Comparison of ENCODE assay signal across 22 mouse cellular contexts in the genomic region with DNA sequence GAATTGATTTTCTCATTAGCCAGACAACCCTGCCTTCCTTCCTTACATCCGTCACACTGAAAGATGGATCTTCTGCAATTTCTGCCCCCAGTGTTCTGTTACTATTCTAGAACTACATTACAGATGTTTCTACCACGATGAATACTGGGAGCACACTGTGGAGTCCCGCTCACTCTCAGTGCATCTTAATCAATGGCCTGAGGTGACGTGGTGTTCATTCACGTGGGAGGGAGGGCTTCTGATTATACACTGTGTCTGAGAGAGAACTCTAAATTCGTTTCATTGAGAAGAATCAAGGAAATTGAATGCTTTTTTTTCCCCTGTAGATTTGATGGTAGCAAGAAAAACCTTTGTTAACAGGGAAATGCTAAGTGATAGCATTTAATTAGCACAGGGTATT. TPM values are rescaled to one million over a fixed set of nuclear protein-coding genes. Genes with fewer than 3 reads are reported as not detected.
A peak's percentile ranks its signal among the peaks of the same experiment; 100 is the strongest.
DNase-seq lines count a peak whose midpoint lies in the region; ATAC-seq and TF ChIP-seq lines count a peak whose summit lies in the region.
"Had no signal": no experiment of that assay in that cellular context is flagged by ENCODE, and none has a peak within 500 bp of the region (broad histone marks: within the 10 kb centered on the region; RNA-seq: fewer than 3 reads in every experiment).

No protein-coding gene starts in this region.

- no peak overlapping the region for H3K9ac ChIP-seq in hindbrain, embryonic 13.5 days
- H3K9ac ChIP-seq in hindbrain, embryonic 14.5 days: no peak overlapping the region
- no peak overlapping the region for H3K9ac ChIP-seq in midbrain, embryonic 15.5 days
- H3K9ac ChIP-seq: limb, embryonic 13.5 days; liver, embryonic 14.5 days had no signal

- no peaks in the 10 kb centered on the region for H3K36me3 ChIP-seq in heart, embryonic 10.5 days
- no peaks in the 10 kb centered on the region for H3K36me3 ChIP-seq in hindbrain, embryonic 13.5 days
- H3K36me3 ChIP-seq in hindbrain, embryonic 14.5 days (replicated peaks; ENCODE audit: control insufficient read depth, insufficient read depth): no peaks in the 10 kb centered on the region
- no peaks in the 10 kb centered on the region for H3K36me3 ChIP-seq in midbrain, embryonic 15.5 days (replicated peaks)
- H3K36me3 ChIP-seq: limb, embryonic 13.5 days had no signal

- H3K4me1 ChIP-seq in heart, embryonic 10.5 days: no peaks in the 10 kb centered on the region
- peaks cover 13% of the 10 kb centered on the region for H3K4me1 ChIP-seq in hindbrain, embryonic 13.5 days (replicated peaks)
- H3K4me1 ChIP-seq in hindbrain, embryonic 14.5 days (replicated peaks; ENCODE audit: control insufficient read depth, insufficient read depth, low read length): no peaks in the 10 kb centered on the region
- peaks cover 7% of the 10 kb centered on the region for H3K4me1 ChIP-seq in midbrain, embryonic 15.5 days
- H3K4me1 ChIP-seq: limb, embryonic 13.5 days had no signal

- WGBS in heart, embryonic 10.5 days: 54% methylated on average over 6 of the region's 6 CpGs
- WGBS in hindbrain, embryonic 13.5 days: 36% methylated on average over 6 of the region's 6 CpGs
- 35% methylated on average over 6 of the region's 6 CpGs for WGBS in hindbrain, embryonic 14.5 days
- WGBS in midbrain, embryonic 15.5 days: 27% methylated on average over 6 of the region's 6 CpGs

- peak overlapping the region; percentile 6; the same call in 1 of the 2 replicates for H3K27ac ChIP-seq in heart, embryonic 10.5 days
- peak overlapping the region; percentile 8; the same call in 1 of the 2 replicates for H3K27ac ChIP-seq in hindbrain, embryonic 13.5 days
- H3K27ac ChIP-seq in hindbrain, embryonic 14.5 days: no peak overlapping the region
- no peak overlapping the region for H3K27ac ChIP-seq in midbrain, embryonic 15.5 days
- H3K27ac ChIP-seq: limb, embryonic 13.5 days; liver, embryonic 14.5 days had no signal

- H3K27me3 ChIP-seq in heart, embryonic 10.5 days (ENCODE audit: insufficient read depth, poor library complexity, severe bottlenecking): peaks cover 17% of the 10 kb centered on the region
- no peaks in the 10 kb centered on the region for H3K27me3 ChIP-seq in hindbrain, embryonic 13.5 days
- H3K27me3 ChIP-seq in hindbrain, embryonic 14.5 days (ENCODE audit: control insufficient read depth, insufficient read depth, low read length): no peaks in the 10 kb centered on the region
- H3K27me3 ChIP-seq in midbrain, embryonic 15.5 days (replicated peaks): no peaks in the 10 kb centered on the region
- H3K27me3 ChIP-seq: limb, embryonic 13.5 days had no signal

- no peak for DNase-seq in heart, embryonic 10.5 days (ENCODE audit: low spot score)
- DNase-seq in heart, postnatal 25 days (ENCODE audit: low spot score): no peak
- no peak for DNase-seq in hindbrain, embryonic 14.5 days (ENCODE audit: low spot score)
- peak; percentile 58 for DNase-seq in brain, embryonic 14.5 days (ENCODE audit: low read depth)
- DNase-seq in layer of hippocampus, adult 11-12 months (ENCODE audit: low spot score): no peak
- DNase-seq in thymus, postnatal 0 days (ENCODE audit: low spot score): no peak
- DNase-seq: adrenal gland, adult 2 months; cerebellum, adult 11 months; cerebellum, postnatal 14 days; kidney, adult 9 months; thymus, postnatal 4 days had no signal

- TF ChIP-seq POLR2A in brain, embryonic 14.5 days (IDR thresholded peaks at IDR 0.05; ENCODE audit: borderline replicate concordance, extremely low read depth, insufficient read depth, insufficient read length, poor library complexity, severe bottlenecking): no peak

- no peak for ATAC-seq in hindbrain, embryonic 13.5 days (ENCODE audit: low FRiP score)
- no peak for ATAC-seq in hindbrain, embryonic 14.5 days (ENCODE audit: low FRiP score)
- peak; percentile 68; the same call in 1 of the 2 replicates for ATAC-seq in midbrain, embryonic 15.5 days (replicated peaks)

- TF ChIP-seq CTCF in brain, embryonic 14.5 days (IDR thresholded peaks at IDR 0.05; ENCODE audit: borderline replicate concordance, extremely low read depth, insufficient read depth, insufficient read length): no peak

- H3K4me3 ChIP-seq in heart, embryonic 10.5 days: peak overlapping the region; percentile 18; the same call in 1 of the 2 replicates
- no peak overlapping the region for H3K4me3 ChIP-seq in hindbrain, embryonic 13.5 days
- H3K4me3 ChIP-seq in hindbrain, embryonic 14.5 days (replicated peaks; ENCODE audit: low read length): no peak overlapping the region
- H3K4me3 ChIP-seq in midbrain, embryonic 15.5 days: no peak overlapping the region
- H3K4me3 ChIP-seq: limb, embryonic 13.5 days had no signal

- intact Hi-C loops in heart, postnatal 25 days (cut with DNase I): no loop called here

- no peak overlapping the region for H3K4me2 ChIP-seq in hindbrain, embryonic 13.5 days
- H3K4me2 ChIP-seq in hindbrain, embryonic 14.5 days (replicated peaks): no peak overlapping the region
- H3K4me2 ChIP-seq in midbrain, embryonic 15.5 days: no peak overlapping the region; the same call in 1 of the 2 replicates
- H3K4me2 ChIP-seq: limb, embryonic 13.5 days had no signal

- H3K9me3 ChIP-seq in heart, embryonic 10.5 days: no peaks in the 10 kb centered on the region
- H3K9me3 ChIP-seq in hindbrain, embryonic 13.5 days: no peaks in the 10 kb centered on the region
- H3K9me3 ChIP-seq in hindbrain, embryonic 14.5 days (ENCODE audit: control insufficient read depth, low read length): no peaks in the 10 kb centered on the region
- H3K9me3 ChIP-seq in midbrain, embryonic 15.5 days: no peaks in the 10 kb centered on the region
- H3K9me3 ChIP-seq: limb, embryonic 13.5 days had no signal

RNA-seq across cellular contexts. Expression of a gene that starts 19.2 kb away (rescaled TPM):
- polyA plus RNA-seq in heart, embryonic 10.5 days (2016; fragmentation: Nextera tagmentation; extraction: Ambion mirVana): 0.69 TPM in 1 of 2 replicates, not detected in the other
- not detected for total RNA-seq in heart, postnatal 25 days (2021)
- polyA plus RNA-seq in hindbrain, embryonic 13.5 days (2015; fragmentation: Nextera tagmentation; extraction: Ambion mirVana): 8.4 and 9.3 TPM in 2 replicates
- polyA plus RNA-seq in hindbrain, embryonic 14.5 days (2014; fragmentation: Nextera tagmentation; extraction: Ambion mirVana): 10.4 and 11.7 TPM in 2 replicates
- polyA plus RNA-seq in brain, embryonic 14.5 days (2012; rRNA removed): 1.8 and 3.2 TPM in 2 replicates
- 2.7 and 3.4 TPM in 2 replicates for polyA plus RNA-seq in midbrain, embryonic 15.5 days (2015; fragmentation: Nextera tagmentation; extraction: Ambion mirVana)
- polyA plus RNA-seq in thymus, postnatal 0 days (2015; fragmentation: Nextera tagmentation; extraction: Ambion mirVana): 3.6 and 4.2 TPM in 2 replicates
- total RNA-seq: megakaryocyte progenitor cell, adult 5-6 weeks had no signal
- polyA plus RNA-seq: adrenal gland, adult 2 months; small intestine, adult 2 months had no signal

RNA-seq across cellular contexts. Expression of a gene that starts 50.3 kb away (rescaled TPM):
- 27.8 and 34.5 TPM in 2 replicates for polyA plus RNA-seq in heart, embryonic 10.5 days (2016; fragmentation: Nextera tagmentation; extraction: Ambion mirVana)
- 10 to 100 TPM; 19.2 to 21.4 TPM for total RNA-seq in heart, postnatal 25 days (2021)
- 39.8 and 41.6 TPM in 2 replicates for polyA plus RNA-seq in hindbrain, embryonic 13.5 days (2015; fragmentation: Nextera tagmentation; extraction: Ambion mirVana)
- 34.6 and 41.7 TPM in 2 replicates for polyA plus RNA-seq in hindbrain, embryonic 14.5 days (2014; fragmentation: Nextera tagmentation; extraction: Ambion mirVana)
- 32.2 and 35.6 TPM in 2 replicates for polyA plus RNA-seq in brain, embryonic 14.5 days (2012; rRNA removed)
- 41.8 and 42.9 TPM in 2 replicates for polyA plus RNA-seq in midbrain, embryonic 15.5 days (2015; fragmentation: Nextera tagmentation; extraction: Ambion mirVana)
- 36.3 and 36.8 TPM in 2 replicates for polyA plus RNA-seq in thymus, postnatal 0 days (2015; fragmentation: Nextera tagmentation; extraction: Ambion mirVana)

RNA-seq across cellular contexts. Expression of a gene that starts 53.0 kb away (rescaled TPM):
- not detected in 2 replicates for polyA plus RNA-seq in heart, embryonic 10.5 days (2016; fragmentation: Nextera tagmentation; extraction: Ambion mirVana)
- total RNA-seq in heart, postnatal 25 days (2021): not detected
- not detected in 2 replicates for polyA plus RNA-seq in hindbrain, embryonic 13.5 days (2015; fragmentation: Nextera tagmentation; extraction: Ambion mirVana)
- not detected in 2 replicates for polyA plus RNA-seq in hindbrain, embryonic 14.5 days (2014; fragmentation: Nextera tagmentation; extraction: Ambion mirVana)
- not detected in 2 replicates for polyA plus RNA-seq in brain, embryonic 14.5 days (2012; rRNA removed)
- not detected in 2 replicates for polyA plus RNA-seq in midbrain, embryonic 15.5 days (2015; fragmentation: Nextera tagmentation; extraction: Ambion mirVana)
- polyA plus RNA-seq in thymus, postnatal 0 days (2015; fragmentation: Nextera tagmentation; extraction: Ambion mirVana): 0.89 and 1.4 TPM in 2 replicates
- total RNA-seq: adrenal gland, adult 2 months; layer of hippocampus, postnatal 14 days; left cerebral cortex, postnatal 10 days; megakaryocyte progenitor cell, adult 5-6 weeks had no signal
- polyA plus RNA-seq: adrenal gland, adult 2 months; intestine, embryonic 14.5 days; limb, embryonic 13.5 days; liver, embryonic 14.5 days; lung, embryonic 16.5 days; neural tube, embryonic 14.5 days; small intestine, adult 2 months had no signal

Comparison
In these comparisons a context has a peak if more than half of its experiments do, and no peak if none do; other contexts are left out.
1. H3K27ac ChIP-seq: peak in heart, embryonic 10.5 days (single experiment) and hindbrain, embryonic 13.5 days (single experiment); none in hindbrain, embryonic 14.5 days (single experiment) and midbrain, embryonic 15.5 days (single experiment).